8 mouse cellular contexts compared by ENCODE assay signal in genomic region chr10:81568381-81569191, GRCm38 (mm10). TPM values are rescaled to one million over a fixed set of nuclear protein-coding genes. Genes with fewer than 3 reads are reported as not detected.
DNase-seq lines count a peak whose midpoint lies in the region; ATAC-seq and TF ChIP-seq lines count a peak whose summit lies in the region.

No protein-coding gene starts in this region.

- peak; percentile 74 for DNase-seq in cerebellum, adult 9-11 months
- no peak for DNase-seq in cerebellum, adult 2 months
- peak; percentile 86 to 91 for DNase-seq in adrenal gland, postnatal 36 days
- DNase-seq in intestine, embryonic 14.5 days (ENCODE audit: low spot score), result peak; percentile 79
- peak; percentile 53 for DNase-seq in stomach, postnatal 0 days (ENCODE audit: low spot score)
- DNase-seq in T-cell, adult 2 months (ENCODE audit: low spot score), result no peak
- DNase-seq in left cerebral cortex, adult 2 months (ENCODE audit: extremely low spot score in 1 of 2, low spot score in 2 of 2), result no peak

- H3K4me3 ChIP-seq in cerebellum, adult 2 months (replicated peaks; ENCODE audit: insufficient read depth, low read depth, low read length), result no peak overlapping the region
- H3K4me3 ChIP-seq in intestine, embryonic 14.5 days (ENCODE audit: low read depth, low read length), result 0 out of 2 replicates have a peak overlapping the region, but pooled peaks have one; percentile 15
- no peak overlapping the region for H3K4me3 ChIP-seq in liver, embryonic 16.5 days (ENCODE audit: low read depth, low read length)
- H3K4me3 ChIP-seq in stomach, postnatal 0 days (ENCODE audit: low read depth, low read length), result no peak overlapping the region
- H3K4me3 ChIP-seq in left cerebral cortex, adult 2 months, result no peak overlapping the region

- H3K4me1 ChIP-seq in cerebellum, adult 2 months (ENCODE audit: control insufficient read depth, insufficient read depth, low read length), result peaks cover 41% of the 10 kb centered on the region
- H3K4me1 ChIP-seq in intestine, embryonic 14.5 days (replicated peaks; ENCODE audit: control insufficient read depth, insufficient read depth, low read length), result peaks cover 56% of the 10 kb centered on the region
- H3K4me1 ChIP-seq in liver, embryonic 16.5 days (ENCODE audit: control insufficient read depth, low read depth, low read length), result peaks cover 53% of the 10 kb centered on the region
- H3K4me1 ChIP-seq in stomach, postnatal 0 days (replicated peaks; ENCODE audit: control insufficient read depth, insufficient read depth), result peaks cover 18% of the 10 kb centered on the region

- 0 out of 2 replicates have a peak, but pooled peaks have one; percentile 13 for ATAC-seq in intestine, embryonic 14.5 days (replicated peaks; ENCODE audit: low FRiP score, low TSS enrichment, low read depth)
- ATAC-seq in liver, embryonic 16.5 days (ENCODE audit: low read depth), result no peak
- no peak for ATAC-seq in stomach, postnatal 0 days (ENCODE audit: low FRiP score, low TSS enrichment)

- H3K9me3 ChIP-seq in intestine, embryonic 14.5 days (ENCODE audit: control insufficient read depth, low read length), result no peaks in the 10 kb centered on the region
- no peaks in the 10 kb centered on the region for H3K9me3 ChIP-seq in liver, embryonic 16.5 days (replicated peaks; ENCODE audit: control insufficient read depth, low read length)
- no peaks in the 10 kb centered on the region for H3K9me3 ChIP-seq in stomach, postnatal 0 days (ENCODE audit: control insufficient read depth, low read length)

- intact Hi-C loops in left cerebral cortex, adult 2 months (cut with DNase I), result no loop called here

- H3K9ac ChIP-seq in intestine, embryonic 14.5 days (ENCODE audit: low read length), result no peak overlapping the region
- H3K9ac ChIP-seq in liver, embryonic 16.5 days (ENCODE audit: low read depth, low read length), result no peak overlapping the region
- H3K9ac ChIP-seq in stomach, postnatal 0 days (ENCODE audit: low read length), result no peak overlapping the region

- H3K4me2 ChIP-seq in intestine, embryonic 14.5 days (ENCODE audit: low read length), result peak overlapping the region; percentile 28
- no peak overlapping the region for H3K4me2 ChIP-seq in liver, embryonic 16.5 days (ENCODE audit: low read depth, low read length)
- no peak overlapping the region for H3K4me2 ChIP-seq in stomach, postnatal 0 days (replicated peaks; ENCODE audit: low read depth)

- TF ChIP-seq EP300 in stomach, postnatal 0 days (optimal IDR thresholded peaks at IDR 0.05), result no peak

- WGBS in cerebellum, adult 2 months, result 38% methylated on average over 16 of the region's 16 CpGs
- WGBS in intestine, embryonic 14.5 days, result 3% methylated on average over 16 of the region's 16 CpGs
- 20% methylated on average over 16 of the region's 16 CpGs for WGBS in liver, embryonic 16.5 days (ENCODE audit: insufficient replicate concordance)
- 19% methylated on average over 15 of the region's 16 CpGs for WGBS in stomach, postnatal 0 days

- peaks cover 28% of the 10 kb centered on the region for H3K36me3 ChIP-seq in intestine, embryonic 14.5 days (ENCODE audit: control insufficient read depth, insufficient read depth, low read length)
- peaks cover 10% of the 10 kb centered on the region for H3K36me3 ChIP-seq in liver, embryonic 16.5 days (ENCODE audit: control insufficient read depth, insufficient read depth)
- peaks cover 16% of the 10 kb centered on the region for H3K36me3 ChIP-seq in stomach, postnatal 0 days (ENCODE audit: control insufficient read depth, insufficient read depth, low read length)

- TF ChIP-seq CTCF in cerebellum, adult 2 months (IDR thresholded peaks at IDR 0.05; ENCODE audit: borderline replicate concordance, insufficient read depth, low read depth, low read length), result no peak
- no peak for TF ChIP-seq CTCF in stomach, postnatal 0 days (IDR thresholded peaks at IDR 0.05; ENCODE audit: low read depth)
- TF ChIP-seq CTCF in left cerebral cortex, adult 2 months (IDR thresholded peaks at IDR 0.05), result no peak

- H3K27me3 ChIP-seq in cerebellum, adult 2 months (ENCODE audit: control insufficient read depth, insufficient read depth, low read length), result no peaks in the 10 kb centered on the region
- 0 out of 2 replicates have a peak, but pooled peaks cover under 1% of the 10 kb centered on the region for H3K27me3 ChIP-seq in intestine, embryonic 14.5 days (replicated peaks; ENCODE audit: control insufficient read depth, insufficient read depth, low read length)
- peaks cover 4% of the 10 kb centered on the region; the same call in 1 of the 2 replicates for H3K27me3 ChIP-seq in liver, embryonic 16.5 days (ENCODE audit: control insufficient read depth, insufficient read depth, low read depth, low read length)
- no peaks in the 10 kb centered on the region for H3K27me3 ChIP-seq in stomach, postnatal 0 days (ENCODE audit: control insufficient read depth, insufficient read depth, low read length)

- no peak overlapping the region for H3K27ac ChIP-seq in cerebellum, adult 2 months (ENCODE audit: insufficient read depth, low read length)
- peak overlapping the region; percentile 52 for H3K27ac ChIP-seq in intestine, embryonic 14.5 days (ENCODE audit: low read depth)
- peak overlapping the region; percentile 37; the same call in 1 of the 2 replicates for H3K27ac ChIP-seq in liver, embryonic 16.5 days (ENCODE audit: low read length)
- no peak overlapping the region for H3K27ac ChIP-seq in stomach, postnatal 0 days (replicated peaks)
- H3K27ac ChIP-seq in left cerebral cortex, adult 2 months, result no peak overlapping the region

- TF ChIP-seq POLR2A in cerebellum, adult 2 months (IDR thresholded peaks at IDR 0.05; ENCODE audit: borderline replicate concordance, insufficient read depth, low read length), result no peak

RNA-seq across cellular contexts. Expression of gene Tle2, which starts 5.8 kb away (rescaled TPM):
- 282 and 321 TPM in 2 replicates for polyA plus RNA-seq in cerebellum, adult 2 months (2012; rRNA removed)
- 10 to 100 TPM; 30.1 to 65.0 TPM for total RNA-seq in adrenal gland, postnatal 36 days (2021)
- polyA plus RNA-seq in intestine, embryonic 14.5 days (2014; fragmentation: Nextera tagmentation; extraction: Ambion mirVana), result 15.8 and 17.8 TPM in 2 replicates
- polyA plus RNA-seq in liver, embryonic 16.5 days (2015; fragmentation: Nextera tagmentation; extraction: Ambion mirVana), result 1.8 and 2.7 TPM in 2 replicates
- 4.8 and 6.9 TPM in 2 replicates for polyA plus RNA-seq in stomach, postnatal 0 days (2015; fragmentation: Nextera tagmentation; extraction: Ambion mirVana)
- total RNA-seq in left cerebral cortex, adult 2 months (2021), result 10 to 100 TPM; 36.2 to 40.7 TPM

RNA-seq across cellular contexts. Expression of gene Aes, which starts 9.3 kb away (rescaled TPM):
- polyA plus RNA-seq in cerebellum, adult 2 months (2012; rRNA removed), result 1,117 and 1,168 TPM in 2 replicates
- total RNA-seq in adrenal gland, postnatal 36 days (2021), result 1,000 to 10,000 TPM in 1 of 2 experiments, 100 to 1,000 TPM in 1; 897 to 1,114 TPM
- polyA plus RNA-seq in intestine, embryonic 14.5 days (2014; fragmentation: Nextera tagmentation; extraction: Ambion mirVana), result 395 and 515 TPM in 2 replicates
- polyA plus RNA-seq in liver, embryonic 16.5 days (2015; fragmentation: Nextera tagmentation; extraction: Ambion mirVana), result 131 and 141 TPM in 2 replicates
- 429 and 495 TPM in 2 replicates for polyA plus RNA-seq in stomach, postnatal 0 days (2015; fragmentation: Nextera tagmentation; extraction: Ambion mirVana)
- total RNA-seq in left cerebral cortex, adult 2 months (2021), result 100 to 1,000 TPM; 637 to 727 TPM

RNA-seq across cellular contexts. Expression of gene Gna11, which starts 23.6 kb away (rescaled TPM):
- 105 and 107 TPM in 2 replicates for polyA plus RNA-seq in cerebellum, adult 2 months (2012; rRNA removed)
- 10 to 100 TPM; 79.2 to 84.2 TPM for total RNA-seq in adrenal gland, postnatal 36 days (2021)
- 145 and 171 TPM in 2 replicates for polyA plus RNA-seq in intestine, embryonic 14.5 days (2014; fragmentation: Nextera tagmentation; extraction: Ambion mirVana)
- polyA plus RNA-seq in liver, embryonic 16.5 days (2015; fragmentation: Nextera tagmentation; extraction: Ambion mirVana), result 20.0 and 24.3 TPM in 2 replicates
- polyA plus RNA-seq in stomach, postnatal 0 days (2015; fragmentation: Nextera tagmentation; extraction: Ambion mirVana), result 62.5 and 70.7 TPM in 2 replicates
- total RNA-seq in left cerebral cortex, adult 2 months (2021), result 100 to 1,000 TPM; 106 to 110 TPM

RNA-seq across cellular contexts. Expression of gene Tle6, which starts 32.3 kb away (rescaled TPM):
- polyA plus RNA-seq in cerebellum, adult 2 months (2012; rRNA removed), result 8.7 and 9.6 TPM in 2 replicates
- 10 to 100 TPM; 19.2 to 38.3 TPM for total RNA-seq in adrenal gland, postnatal 36 days (2021)
- polyA plus RNA-seq in intestine, embryonic 14.5 days (2014; fragmentation: Nextera tagmentation; extraction: Ambion mirVana), result 15.0 and 21.3 TPM in 2 replicates
- 3.5 and 4.5 TPM in 2 replicates for polyA plus RNA-seq in liver, embryonic 16.5 days (2015; fragmentation: Nextera tagmentation; extraction: Ambion mirVana)
- 7.6 and 8.9 TPM in 2 replicates for polyA plus RNA-seq in stomach, postnatal 0 days (2015; fragmentation: Nextera tagmentation; extraction: Ambion mirVana)
- total RNA-seq in left cerebral cortex, adult 2 months (2021), result 10 to 100 TPM; 10.3 to 12.9 TPM

RNA-seq across cellular contexts. Expression of gene BC025920, which starts 37.5 kb away (rescaled TPM):
- 3.6 and 3.7 TPM in 2 replicates for polyA plus RNA-seq in cerebellum, adult 2 months (2012; rRNA removed)
- 1 to 10 TPM in 1 of 2 experiments, under 1 TPM in 1; 0.70 to 1.1 TPM for total RNA-seq in adrenal gland, postnatal 36 days (2021)
- 0.61 and 1.5 TPM in 2 replicates for polyA plus RNA-seq in intestine, embryonic 14.5 days (2014; fragmentation: Nextera tagmentation; extraction: Ambion mirVana)
- polyA plus RNA-seq in liver, embryonic 16.5 days (2015; fragmentation: Nextera tagmentation; extraction: Ambion mirVana), result 0.35 and 0.36 TPM in 2 replicates
- polyA plus RNA-seq in stomach, postnatal 0 days (2015; fragmentation: Nextera tagmentation; extraction: Ambion mirVana), result 0.24 and 0.35 TPM in 2 replicates
- 1 to 10 TPM; 2.6 to 2.9 TPM for total RNA-seq in left cerebral cortex, adult 2 months (2021)

Comparison
In these comparisons a context has a peak if more than half of its experiments do, and no peak if none do; other contexts are left out.
1. DNase-seq: peak in cerebellum, adult 9-11 months (single experiment), adrenal gland, postnatal 36 days (2 of 2), intestine, embryonic 14.5 days (single experiment) and stomach, postnatal 0 days (single experiment); none in cerebellum, adult 2 months (0 of 2), T-cell, adult 2 months (single experiment) and left cerebral cortex, adult 2 months (0 of 2).
2. H3K27ac ChIP-seq: peak in intestine, embryonic 14.5 days (single experiment) and liver, embryonic 16.5 days (single experiment); none in cerebellum, adult 2 months (single experiment), stomach, postnatal 0 days (single experiment) and left cerebral cortex, adult 2 months (single experiment).
3. RNA of gene Tle2, which starts 5.8 kb away (polyA plus RNA-seq): 282 to 321 TPM in cerebellum, adult 2 months; 15.8 to 17.8 TPM in intestine, embryonic 14.5 days, 4.8 to 6.9 TPM in stomach, postnatal 0 days and 1.8 to 2.7 TPM in liver, embryonic 16.5 days; every median in the first group is over 10 times any median in the second.